Mouse (Mus musculus) spleen, postnatal 4 days (tissue): ENCODE results near the gene Upk1b.
"Not testable (repeated sequence)": the region's sequence is repeated elsewhere in the genome, so short reads cannot be mapped to it uniquely, and the experiment has no call there.

ENCODE experiments used
- DNase-seq, 2 experiments: peaks; one replicate each; pipeline ENCODE4 v3.0.0; 2022; ENCODE audit warnings: low spot score in 2 of 2

Gene Upk1b

DNA sequence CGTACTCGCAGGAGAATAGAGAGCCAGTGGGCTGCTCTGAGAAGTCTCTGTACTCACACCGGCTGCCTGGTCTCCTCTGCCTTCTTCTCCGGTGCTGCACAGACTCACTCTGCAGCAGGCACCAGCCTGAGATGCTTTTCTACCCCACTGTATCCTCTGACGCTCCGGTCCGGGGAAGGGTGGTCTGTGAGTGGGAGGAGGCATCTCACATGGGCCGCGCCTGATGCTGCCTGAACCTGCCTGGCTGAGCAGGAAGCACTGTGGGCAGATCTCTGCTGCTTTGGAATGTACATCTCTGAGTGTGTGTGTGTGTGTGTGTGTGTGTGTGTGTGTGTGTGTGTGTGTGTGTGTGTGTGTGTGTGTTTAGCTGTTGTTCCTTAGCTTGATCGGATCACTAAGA is at the start of gene Upk1b:
TSS of gene Upk1b (minus strand) at position 238 of the 400 bp plus-strand sequence.
- no peak for DNase-seq

DNA sequence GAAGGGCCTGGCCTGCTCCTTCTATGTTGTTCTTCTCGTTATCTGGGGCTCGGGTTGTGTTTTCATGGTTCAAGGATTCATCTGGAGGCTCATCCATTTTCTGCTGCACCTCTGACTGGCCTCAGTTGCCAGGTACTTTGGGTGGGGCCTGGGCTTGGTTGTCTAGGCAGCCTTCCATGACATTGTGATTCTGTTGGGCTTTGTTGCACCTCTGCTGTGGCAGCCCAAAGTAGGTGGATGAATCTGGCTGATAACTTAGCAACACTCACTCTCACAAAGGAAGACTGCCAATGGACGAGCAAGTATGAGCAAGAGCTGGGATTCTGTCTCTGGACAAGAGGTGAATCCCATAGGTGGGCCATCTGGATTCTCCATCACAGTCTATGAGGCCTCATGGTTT is 28.5 kb upstream of the Upk1b start, which contains the start of gene 4930435E12Rik:
TSS of gene 4930435E12Rik (minus strand) at position 101 of the 400 bp plus-strand sequence.
- DNase-seq: no peak

- DNase-seq: peak; percentile 49 to 76
Measured at GRCm38 (mm10) chr16:38812521-38812920, 12.4 kb upstream of the Upk1b start.

DNA sequence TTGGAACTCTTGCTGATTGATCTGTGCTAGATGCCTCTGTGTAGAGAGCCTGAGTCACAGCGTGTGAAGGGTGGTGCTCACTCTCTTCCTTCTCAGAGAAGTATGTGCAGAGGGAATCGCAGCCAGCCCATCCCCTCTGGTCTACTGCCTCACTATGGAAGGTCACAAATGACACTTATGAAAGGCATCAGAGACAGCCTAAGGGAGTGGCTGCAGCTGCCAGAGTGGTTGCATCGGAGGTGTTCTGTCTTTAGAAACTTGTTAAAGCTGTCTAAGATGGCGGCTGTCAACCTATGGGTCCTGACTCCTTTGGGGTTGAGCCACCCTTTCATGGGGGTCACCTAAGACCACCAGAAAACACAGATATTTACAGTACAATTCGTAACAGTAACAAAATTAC is 10.1 kb upstream of the Upk1b start:
- DNase-seq: no peak

DNA sequence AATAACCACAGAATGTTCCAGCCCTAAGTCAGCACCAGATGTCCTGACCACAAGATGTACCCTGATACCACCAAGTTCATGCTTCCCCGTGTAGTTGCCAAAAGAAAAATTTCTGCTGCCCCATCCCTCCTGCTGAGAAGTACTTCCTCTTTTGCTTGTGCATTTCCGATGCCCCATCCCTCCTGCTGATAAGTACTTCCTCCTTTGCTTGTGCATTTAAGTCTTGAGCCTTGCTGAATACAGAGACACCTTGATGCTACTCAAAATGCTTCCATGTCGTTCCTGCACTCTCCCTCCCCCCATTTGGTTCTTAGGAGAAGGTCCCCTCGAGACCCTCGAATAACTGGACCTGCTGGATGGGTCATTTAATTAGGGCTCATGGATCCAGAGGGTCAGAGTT is 7.7 kb upstream of the Upk1b start:
- DNase-seq: not testable (repeated sequence)

- DNase-seq: no peak
Measured at GRCm38 (mm10) chr16:38798957-38799450, 1.1 kb downstream of the Upk1b start.

DNA sequence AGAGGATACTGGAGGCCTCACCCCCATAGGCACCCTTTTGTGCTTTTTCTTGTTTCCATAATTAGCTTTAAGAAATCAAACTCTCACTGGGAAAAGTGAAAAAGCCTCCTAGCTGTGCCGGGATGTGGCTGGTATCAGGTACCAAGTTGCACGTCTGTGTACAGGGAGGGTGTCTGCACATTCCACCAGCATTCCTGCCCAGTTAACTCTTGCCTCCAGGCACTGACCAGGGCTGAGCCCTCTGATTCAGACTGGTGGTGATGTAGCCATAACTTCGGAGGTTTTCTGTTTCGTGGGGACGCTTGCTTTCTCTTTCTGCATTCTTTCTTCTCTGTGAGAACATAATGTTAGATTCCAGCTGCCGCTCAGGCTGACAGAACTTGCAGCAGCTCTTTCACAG is 7.0 kb downstream of the Upk1b start:
- no peak for DNase-seq

DNA sequence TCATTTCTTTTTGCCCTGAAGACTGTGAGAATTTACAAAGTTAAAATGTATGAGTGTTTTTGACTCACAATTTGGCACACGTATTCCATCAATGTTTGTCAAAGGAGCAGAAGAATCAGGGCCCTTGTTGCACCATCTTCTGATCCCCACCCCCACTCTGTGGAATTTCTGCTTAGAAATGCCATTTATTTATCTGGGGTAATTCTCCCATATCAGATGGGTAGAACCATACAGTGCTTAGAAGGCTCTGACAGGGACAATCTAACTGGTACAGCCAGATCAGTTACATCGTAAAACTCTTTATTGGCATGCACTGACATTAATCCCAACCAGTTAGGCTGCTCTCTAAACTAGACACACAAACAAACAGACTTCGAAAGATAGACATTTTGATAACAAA is 10.2 kb downstream of the Upk1b start:
- DNase-seq: no peak

DNA sequence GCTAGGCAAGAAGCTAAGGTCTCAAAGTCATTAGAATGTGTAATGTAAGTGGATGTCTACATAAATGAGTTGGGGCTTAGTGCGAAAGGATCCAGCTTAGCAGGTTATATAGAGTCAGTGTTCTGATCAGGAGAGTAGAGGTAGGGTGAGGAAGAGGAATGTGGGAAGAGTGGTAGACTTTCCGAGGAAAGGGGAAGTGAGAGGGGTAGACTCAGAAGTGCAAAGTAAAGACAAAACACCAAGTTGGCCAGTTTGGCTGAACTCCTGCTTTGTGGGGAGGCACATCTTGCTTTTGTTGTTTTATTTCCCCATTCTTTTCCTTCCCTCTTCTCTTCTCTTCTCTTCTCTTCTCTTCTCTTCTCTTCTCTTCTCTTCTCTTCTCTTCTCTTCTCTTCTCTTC is 11.1 kb downstream of the Upk1b start:
- DNase-seq: no peak

DNA sequence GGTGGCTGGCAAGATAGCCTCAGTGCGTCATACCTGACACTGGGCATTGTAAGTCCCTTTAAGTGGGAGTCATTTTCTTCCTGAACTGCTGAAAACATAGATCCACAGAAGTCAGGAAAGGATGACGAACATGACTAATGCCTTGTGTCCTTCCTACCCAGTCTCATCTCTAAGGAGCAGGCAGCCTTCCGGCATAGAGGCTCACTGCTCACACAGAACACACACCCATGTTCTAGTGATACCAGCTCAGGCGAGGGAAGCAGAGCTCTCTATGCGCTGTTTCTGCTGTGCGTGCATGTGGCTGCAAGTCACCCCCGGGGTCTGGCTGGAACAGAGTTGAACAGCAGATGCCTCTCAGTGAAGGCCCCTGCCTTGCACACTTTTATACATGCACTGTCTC is 14.8 kb downstream of the Upk1b start:
- no peak for DNase-seq

DNA sequence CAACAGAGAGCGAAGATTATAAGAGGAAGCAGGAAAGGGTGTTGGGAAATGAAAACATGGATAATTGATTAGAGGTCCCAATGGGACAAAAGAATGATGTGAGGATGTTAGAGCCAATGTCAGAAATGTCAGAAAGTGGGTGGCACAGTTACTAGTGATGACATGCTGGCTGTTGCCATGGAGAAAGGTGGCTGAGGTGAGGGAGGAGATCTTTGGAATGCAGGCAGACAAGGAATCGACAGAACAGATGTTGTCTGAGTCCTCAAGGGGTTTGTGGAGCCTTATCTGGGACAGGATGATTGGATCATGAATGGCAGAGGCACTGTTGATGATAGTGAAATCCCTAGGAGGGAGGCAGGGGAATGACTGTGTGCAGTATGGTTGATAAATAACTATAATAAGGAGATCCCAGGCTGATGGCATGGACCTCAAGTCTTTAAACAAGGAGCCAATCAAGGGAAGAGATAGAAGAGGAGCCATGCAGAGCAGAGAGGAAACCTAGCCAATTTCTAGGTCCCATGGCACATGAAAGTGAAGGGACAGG is 17.5 kb downstream of the Upk1b start:
- no peak for DNase-seq

DNA sequence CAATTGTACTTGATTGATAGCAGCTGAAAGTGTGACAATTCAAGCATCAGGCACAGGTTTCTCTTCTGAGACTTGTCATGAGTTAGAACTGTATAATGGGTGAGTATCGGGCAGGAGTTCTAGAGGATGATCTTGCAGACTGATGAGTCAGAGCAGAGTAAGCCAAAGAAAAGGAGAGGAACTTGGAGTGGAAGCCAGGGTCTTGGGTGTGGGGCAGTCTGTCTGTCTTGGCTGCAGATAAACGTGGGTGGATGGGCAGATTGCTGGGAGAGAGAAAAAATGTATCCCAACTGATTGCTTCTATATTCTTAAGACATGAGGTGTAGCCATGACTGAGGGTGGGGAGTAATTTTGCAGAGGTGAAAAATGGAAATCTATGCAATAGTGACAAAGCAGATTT is 18.2 kb downstream of the Upk1b start:
- no peak for DNase-seq

DNA sequence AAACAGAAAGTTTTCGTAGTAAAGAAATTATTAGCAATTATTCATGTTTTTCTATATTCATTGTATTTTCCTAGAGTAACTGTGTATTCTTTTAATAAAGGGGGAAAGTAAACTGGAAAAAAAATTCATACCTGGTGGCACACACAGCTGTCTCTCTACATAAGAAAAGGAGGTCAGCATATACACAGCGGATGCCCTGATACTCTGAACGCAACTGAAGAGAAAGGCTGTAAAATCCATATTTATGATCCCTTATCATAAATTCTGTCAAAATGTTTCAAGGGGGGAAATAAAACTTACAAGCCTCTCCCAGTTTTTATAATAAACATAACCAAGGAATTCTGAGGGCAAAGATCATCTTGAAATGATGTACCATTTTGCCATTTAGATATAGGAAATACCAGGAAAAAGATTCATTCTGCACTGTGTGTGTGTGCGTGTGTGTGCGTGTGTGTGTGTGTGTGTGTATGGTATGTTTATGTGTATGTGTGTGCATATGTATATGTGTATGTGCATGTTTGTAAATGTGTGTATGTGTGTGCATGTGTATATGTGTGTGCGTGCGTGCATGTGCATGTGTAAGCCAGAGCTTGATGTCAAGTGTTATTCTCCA is 19.1 kb downstream of the Upk1b start:
- DNase-seq: no peak

GRCm38 (mm10) chr16:38776342-38776741 is 23.8 kb downstream of the Upk1b start:
- DNase-seq: no peak

GRCm38 (mm10) chr16:38774964-38775746 is 25.0 kb downstream of the Upk1b start:
- no peak for DNase-seq

DNA sequence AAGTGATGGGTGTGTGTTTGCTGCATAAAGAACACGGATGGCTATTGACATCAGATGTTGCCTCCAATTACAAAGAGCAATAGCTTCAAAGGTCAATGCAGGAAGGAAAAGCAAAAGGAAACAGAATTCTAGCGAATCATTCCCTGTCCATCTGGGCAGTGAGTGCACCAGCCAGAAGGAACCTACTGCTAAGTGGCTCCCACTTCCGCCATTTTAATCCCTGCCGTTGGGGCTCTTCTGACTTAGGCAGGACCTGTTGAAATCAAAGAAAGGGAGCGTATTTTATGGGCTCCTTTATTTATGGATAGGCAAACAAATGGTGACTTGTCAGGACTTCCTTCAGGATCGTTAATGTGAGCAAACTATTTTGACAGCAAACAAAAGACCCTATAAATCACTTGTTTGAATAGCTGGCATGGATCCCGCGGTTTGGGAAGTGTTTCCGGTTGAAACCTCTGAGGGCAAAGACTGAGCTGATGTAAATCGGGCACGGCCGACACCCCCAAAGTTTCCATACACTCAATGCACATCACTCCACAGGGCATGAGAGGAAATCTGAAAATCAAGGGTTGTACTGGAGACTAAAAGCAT is 27.1 kb downstream of the Upk1b start:
- no peak for DNase-seq

- no peak for DNase-seq
Measured at GRCm38 (mm10) chr16:38771145-38771544, 29.0 kb downstream of the Upk1b start.

- no peak for DNase-seq
Measured at GRCm38 (mm10) chr16:38769529-38769928, 30.6 kb downstream of the Upk1b start.

GRCm38 (mm10) chr16:38768386-38768785 is 31.7 kb downstream of the Upk1b start:
- no peak for DNase-seq

- no peak for DNase-seq
Measured at GRCm38 (mm10) chr16:38767761-38768160, 32.4 kb downstream of the Upk1b start.

DNA sequence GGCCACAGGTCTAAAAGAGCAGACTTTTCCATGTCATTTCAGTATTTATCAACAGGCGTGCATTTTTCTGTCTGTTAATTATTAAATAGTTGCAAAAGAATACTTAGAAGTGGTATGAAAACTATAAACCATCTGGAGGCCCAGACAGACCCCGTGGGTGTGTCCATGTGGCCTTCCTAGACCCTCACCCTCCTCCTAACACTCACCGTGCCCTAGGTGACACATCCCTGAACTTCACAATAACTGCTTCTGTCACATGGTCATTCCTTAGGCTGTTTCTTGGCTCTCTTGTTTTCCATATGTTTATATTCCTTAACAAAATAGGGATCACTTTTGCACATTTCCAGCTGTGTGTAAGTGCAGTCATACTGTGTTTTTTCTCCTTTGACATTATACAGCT is 33.5 kb downstream of the Upk1b start:
- DNase-seq: no peak

DNA sequence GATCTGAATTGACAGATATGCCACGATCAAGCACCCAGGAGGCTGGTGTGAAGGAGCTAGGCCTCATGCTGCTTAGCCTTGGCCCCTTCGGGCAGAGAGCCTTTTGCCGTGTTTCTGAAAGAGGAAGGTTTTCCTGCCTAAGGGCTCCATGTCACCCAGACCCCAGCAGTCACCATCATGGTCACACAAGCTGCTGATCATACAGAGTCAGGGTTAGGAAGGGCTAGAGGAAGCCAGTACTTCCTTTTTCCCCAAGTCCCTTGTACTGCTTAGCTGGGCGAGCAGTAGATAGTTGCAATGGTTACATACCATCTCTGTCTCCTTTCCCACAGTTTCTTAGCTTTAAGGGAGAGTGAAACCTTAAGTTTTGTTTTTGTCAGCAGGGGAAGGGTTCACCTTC is 36.6 kb downstream of the Upk1b start:
- DNase-seq: no peak

DNA sequence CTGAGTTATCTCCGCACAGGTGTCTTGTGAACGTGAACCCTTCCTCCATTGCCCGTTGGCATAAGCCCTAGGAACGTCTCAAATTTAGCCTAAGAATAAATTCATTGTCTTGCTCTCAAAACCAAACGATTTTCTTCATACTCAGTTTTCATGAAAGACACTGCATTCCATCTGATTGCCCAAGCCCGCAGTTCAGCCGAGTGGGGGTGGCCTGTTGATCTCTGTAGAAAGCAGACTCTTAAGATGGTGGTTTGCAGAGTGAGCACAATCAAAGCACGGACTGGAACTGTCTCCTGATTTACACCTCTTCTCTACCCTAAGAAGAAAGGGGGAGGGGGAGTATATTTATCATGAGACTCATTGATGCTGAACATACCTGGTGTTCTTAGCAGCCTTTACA is 37.7 kb downstream of the Upk1b start:
- no peak for DNase-seq
